Mouse (Mus musculus): Measurements from ENCODE around the gene Arid3a.

Arid3a gene

GRCm38 (mm10) chr10:79976071-79976721, 49.4 kb downstream of the Arid3a start:
- no peak for DNase-seq (ENCODE audit: low read depth, low spot score)

- DNase-seq (ENCODE audit: low read depth, low spot score), result no peak
Measured at GRCm38 (mm10) chr10:79976722-79977107, 49.9 kb downstream of the Arid3a start.

GRCm38 (mm10) chr10:79977324-79977723, 50.5 kb downstream of the Arid3a start:
- no peak for DNase-seq (ENCODE audit: low read depth, low spot score)

GRCm38 (mm10) chr10:79978061-79978460, 51.2 kb downstream of the Arid3a start:
- no peak for DNase-seq (ENCODE audit: low read depth, low spot score)

GRCm38 (mm10) chr10:79979401-79980155, 52.7 kb downstream of the Arid3a start:
- no peak for DNase-seq (ENCODE audit: low read depth, low spot score)

GRCm38 (mm10) chr10:79983205-79983604, 56.4 kb downstream of the Arid3a start:
- no peak for DNase-seq (ENCODE audit: low read depth, low spot score)

GRCm38 (mm10) chr10:79983670-79984069, 56.8 kb downstream of the Arid3a start:
- no peak for DNase-seq (ENCODE audit: low read depth, low spot score)

GRCm38 (mm10) chr10:79984195-79984816, 57.5 kb downstream of the Arid3a start, which contains the start of gene Tmem259:
Gene Tmem259, minus strand, starts transcription at chr10:79984330.
- DNase-seq (ENCODE audit: low read depth, low spot score), result peak; percentile 79

- DNase-seq (ENCODE audit: low read depth, low spot score), result peak; percentile 94
Measured at GRCm38 (mm10) chr10:79984871-79985270, 58.0 kb downstream of the Arid3a start.

- DNase-seq (ENCODE audit: low read depth, low spot score), result no peak
Measured at GRCm38 (mm10) chr10:79985334-79986231, 58.7 kb downstream of the Arid3a start.

GRCm38 (mm10) chr10:79986232-79986878, 59.5 kb downstream of the Arid3a start:
- no peak for DNase-seq (ENCODE audit: low read depth, low spot score)

- DNase-seq (ENCODE audit: low read depth, low spot score), result peak; percentile 77
Measured at GRCm38 (mm10) chr10:79986963-79987362, 60.1 kb downstream of the Arid3a start.

- DNase-seq (ENCODE audit: low read depth, low spot score), result no peak
Measured at GRCm38 (mm10) chr10:79987771-79988505, 61.1 kb downstream of the Arid3a start.

- no peak for DNase-seq (ENCODE audit: low read depth, low spot score)
Measured at GRCm38 (mm10) chr10:79988506-79989271, 61.8 kb downstream of the Arid3a start, which contains the start of gene Cnn2. Gene Cnn2, plus strand, starts transcription at chr10:79988584.

- DNase-seq (ENCODE audit: low read depth, low spot score), result no peak
Measured at GRCm38 (mm10) chr10:79989272-79989786, 62.5 kb downstream of the Arid3a start.

- no peak for DNase-seq (ENCODE audit: low read depth, low spot score)
Measured at GRCm38 (mm10) chr10:79989870-79990269, 63.0 kb downstream of the Arid3a start.

- DNase-seq (ENCODE audit: low read depth, low spot score), result no peak
Measured at GRCm38 (mm10) chr10:79991099-79991498, 64.3 kb downstream of the Arid3a start.

- DNase-seq (ENCODE audit: low read depth, low spot score), result no peak
Measured at GRCm38 (mm10) chr10:79991548-79991947, 64.7 kb downstream of the Arid3a start.

- DNase-seq (ENCODE audit: low read depth, low spot score), result no peak
Measured at GRCm38 (mm10) chr10:79994397-79995115, 67.7 kb downstream of the Arid3a start.

Measured in WW6 (cell line).